Mouse (Mus musculus): ENCODE results near the gene Dhx37. TPM values are rescaled to one million over a fixed set of nuclear protein-coding genes. Genes with fewer than 3 reads are reported as not detected.
A peak's percentile ranks its signal among the peaks of the same experiment; 100 is the strongest.
"Not testable (repeated sequence)": the region's sequence is repeated elsewhere in the genome, so short reads cannot be mapped to it uniquely, and the experiment has no call there.

The Dhx37 gene
- total and polyA plus RNA-seq, 3 experiments = 11.1 to 15.7 (median 12.4) TPM

GRCm38 (mm10) chr5:125392618-125392976 is 41.3 kb downstream of the Dhx37 start:
- 0% methylated on average over 1 of the region's 1 CpGs for WGBS
- no peak for DNase-seq

GRCm38 (mm10) chr5:125392176-125392575 is 41.7 kb downstream of the Dhx37 start:
- Histone ChIP-seq H3K4me3 (peak overlapping the region; percentile 32), H3K4me1 (ENCODE audit: control insufficient read depth, insufficient read depth, low read length) (peaks cover 11% of the 10 kb centered on the region), H3K36me3 (ENCODE audit: control insufficient read depth, insufficient read depth, low read length) (peaks cover 14% of the 10 kb centered on the region), H3K27ac (peak overlapping the region; percentile 99)
- DNase-seq; intact Hi-C loops (cut with DNase I); H3K27me3 ChIP-seq (ENCODE audit: control insufficient read depth, insufficient read depth, low read length); H3K79me2 ChIP-seq (replicated peaks; ENCODE audit: control insufficient read depth, insufficient read depth, low read length); H3K9ac ChIP-seq (ENCODE audit: low read depth, low read length): not testable (repeated sequence)
- WGBS = 92% methylated on average over 4 of the region's 4 CpGs

More at GRCm38 (mm10) chr5:125392618-125392976, 41.3 kb downstream of the Dhx37 start:
- peaks cover 11% of the 10 kb centered on the region for H3K4me1 ChIP-seq (ENCODE audit: control insufficient read depth, insufficient read depth, low read length)
- peaks cover 14% of the 10 kb centered on the region for H3K36me3 ChIP-seq (ENCODE audit: control insufficient read depth, insufficient read depth, low read length)
- no peak for TF ChIP-seq CTCF (IDR thresholded peaks at IDR 0.05)
- no peak for TF ChIP-seq POLR2A (IDR thresholded peaks at IDR 0.05; ENCODE audit: insufficient read depth, low read depth, low read length)
- TF ChIP-seq EP300 (IDR thresholded peaks at IDR 0.05; ENCODE audit: insufficient read depth, low read depth, low read length) = no peak
- peaks cover 8% of the 10 kb centered on the region; the same call in 1 of the 2 replicates for H3K79me2 ChIP-seq (replicated peaks; ENCODE audit: control insufficient read depth, insufficient read depth, low read length)
- H3K4me3 ChIP-seq = peak overlapping the region; percentile 32
- peak overlapping the region; percentile 99 for H3K27ac ChIP-seq
- H3K27me3 ChIP-seq (ENCODE audit: control insufficient read depth, insufficient read depth, low read length) = no peaks in the 10 kb centered on the region
- peak overlapping the region; percentile 70 for H3K9ac ChIP-seq (ENCODE audit: low read depth, low read length)
- intact Hi-C loops (cut with DNase I) = no loop called here

- H3K27me3 ChIP-seq (ENCODE audit: control insufficient read depth, insufficient read depth, low read length) = no peaks in the 10 kb centered on the region
- H3K9ac ChIP-seq (ENCODE audit: low read depth, low read length) = peak overlapping the region; percentile 55; the same call in 1 of the 2 replicates
Observed at GRCm38 (mm10) chr5:125391609-125392008, 42.3 kb downstream of the Dhx37 start.

GRCm38 (mm10) chr5:125390906-125391477 is 42.9 kb downstream of the Dhx37 start:
- intact Hi-C loops (cut with DNase I) = no loop called here
- no peak for DNase-seq
- peak overlapping the region; percentile 23 for H3K9ac ChIP-seq (ENCODE audit: low read depth, low read length)

More at GRCm38 (mm10) chr5:125391609-125392008, 42.3 kb downstream of the Dhx37 start:
- DNase-seq = peak; percentile 74 to 85
- H3K27ac ChIP-seq = peak overlapping the region; percentile 99
- no peak for TF ChIP-seq CTCF (IDR thresholded peaks at IDR 0.05)
- 0 out of 2 replicates have a peak, but pooled peaks have one; percentile 31 for TF ChIP-seq POLR2A (IDR thresholded peaks at IDR 0.05; ENCODE audit: insufficient read depth, low read depth, low read length)
- TF ChIP-seq EP300 (IDR thresholded peaks at IDR 0.05; ENCODE audit: insufficient read depth, low read depth, low read length) = peak; percentile 86
- peaks cover 11% of the 10 kb centered on the region for H3K4me1 ChIP-seq (ENCODE audit: control insufficient read depth, insufficient read depth, low read length)
- WGBS = 18% methylated on average over 5 of the region's 5 CpGs
- intact Hi-C loops (cut with DNase I) = no loop called here
- peaks cover 14% of the 10 kb centered on the region for H3K36me3 ChIP-seq (ENCODE audit: control insufficient read depth, insufficient read depth, low read length)
- peak overlapping the region; percentile 32 for H3K4me3 ChIP-seq
- H3K79me2 ChIP-seq (replicated peaks; ENCODE audit: control insufficient read depth, insufficient read depth, low read length) = peaks cover 8% of the 10 kb centered on the region; the same call in 1 of the 2 replicates

DNA sequence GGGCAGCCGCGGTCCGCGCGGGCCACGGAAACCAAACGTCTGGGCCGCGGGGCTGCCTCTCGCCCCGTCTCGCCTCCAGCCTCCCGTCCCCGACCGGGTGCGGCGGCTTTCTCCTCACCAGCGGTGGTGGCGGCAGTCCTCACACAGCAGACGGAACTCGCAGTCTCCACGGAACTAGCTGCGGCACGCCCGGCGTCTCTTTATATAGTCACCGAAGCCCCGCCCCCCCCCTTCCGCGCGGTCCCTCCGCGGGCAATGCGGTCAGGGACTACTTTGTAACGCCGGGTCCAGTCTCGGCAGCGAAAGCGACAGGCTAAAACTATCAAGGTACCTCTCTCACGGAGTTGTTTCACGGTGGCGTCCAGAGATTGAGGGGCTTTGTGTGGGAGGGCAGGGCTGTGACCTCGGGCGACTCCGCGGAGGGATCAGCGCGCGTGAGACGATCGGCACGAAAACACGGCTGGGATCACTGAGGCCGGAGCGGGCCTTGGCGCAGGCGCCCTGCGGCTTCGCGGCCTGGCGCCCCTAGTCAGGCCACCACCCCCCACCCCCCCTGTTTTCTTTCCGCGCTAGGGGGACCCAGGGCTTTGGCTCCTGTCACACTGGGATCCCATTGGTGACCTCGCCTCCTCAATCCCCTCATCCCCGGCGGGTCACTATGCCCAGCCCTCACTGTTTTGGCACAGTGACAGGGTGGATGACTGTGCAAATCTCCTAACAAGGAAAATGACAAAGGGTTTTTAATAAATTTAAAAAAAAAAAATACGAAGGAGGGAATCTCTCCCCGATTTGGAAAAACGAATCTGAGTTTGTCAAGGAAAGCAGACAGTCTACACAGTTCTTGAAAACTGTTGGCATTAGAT is 44.1 kb downstream of the Dhx37 start, which contains the start of gene Ubc:
TSS of gene Ubc (minus strand) at position 624 of the 863 bp plus-strand sequence.
- Histone ChIP-seq H3K27ac (peak within 1 kb of the TSS; percentile 99), H3K79me2 (replicated peaks; ENCODE audit: control insufficient read depth, insufficient read depth, low read length) (peaks cover 8% of the 10 kb centered on the region; the same call in 1 of the 2 replicates), H3K4me3 (peak within 1 kb of the TSS; percentile 86), H3K27me3 (ENCODE audit: control insufficient read depth, insufficient read depth, low read length) (no peaks in the 10 kb centered on the region), H3K36me3 (ENCODE audit: control insufficient read depth, insufficient read depth, low read length) (peaks cover 26% of the 10 kb centered on the region), H3K4me1 (ENCODE audit: control insufficient read depth, insufficient read depth, low read length) (peaks cover 15% of the 10 kb centered on the region), H3K9ac (ENCODE audit: low read depth, low read length) (peak within 1 kb of the TSS; percentile 99)
- TF ChIP-seq POLR2A (IDR thresholded peaks at IDR 0.05; ENCODE audit: insufficient read depth, low read depth, low read length) = peak; percentile 98
- peak; percentile 57; the same call in 1 of the 2 replicates for TF ChIP-seq EP300 (IDR thresholded peaks at IDR 0.05; ENCODE audit: insufficient read depth, low read depth, low read length)
- TF ChIP-seq CTCF (IDR thresholded peaks at IDR 0.05) = no peak
- WGBS = under 1% methylated on average over 69 of the region's 69 CpGs
- DNase-seq = peak; percentile 92 to 93
- intact Hi-C loops (cut with DNase I) = loop anchor here (2.0 kb wide), 1 partner anchor 15 kb away; no protein-coding TSS in a partner anchor

More at GRCm38 (mm10) chr5:125390906-125391477, 42.9 kb downstream of the Dhx37 start:
- Histone ChIP-seq H3K27ac (peak overlapping the region; percentile 99), H3K79me2 (replicated peaks; ENCODE audit: control insufficient read depth, insufficient read depth, low read length) (peaks cover 8% of the 10 kb centered on the region; the same call in 1 of the 2 replicates), H3K4me3 (no peak overlapping the region), H3K36me3 (ENCODE audit: control insufficient read depth, insufficient read depth, low read length) (peaks cover 14% of the 10 kb centered on the region), H3K27me3 (ENCODE audit: control insufficient read depth, insufficient read depth, low read length) (no peaks in the 10 kb centered on the region), H3K4me1 (ENCODE audit: control insufficient read depth, insufficient read depth, low read length) (peaks cover 12% of the 10 kb centered on the region)
- TF ChIP-seq CTCF (IDR thresholded peaks at IDR 0.05) = no peak
- no peak for TF ChIP-seq EP300 (IDR thresholded peaks at IDR 0.05; ENCODE audit: insufficient read depth, low read depth, low read length)
- TF ChIP-seq POLR2A (IDR thresholded peaks at IDR 0.05; ENCODE audit: insufficient read depth, low read depth, low read length) = no peak
- 77% methylated on average over 3 of the region's 3 CpGs for WGBS
